Mouse (Mus musculus): ENCODE results near the gene Higd2a.

DNA sequence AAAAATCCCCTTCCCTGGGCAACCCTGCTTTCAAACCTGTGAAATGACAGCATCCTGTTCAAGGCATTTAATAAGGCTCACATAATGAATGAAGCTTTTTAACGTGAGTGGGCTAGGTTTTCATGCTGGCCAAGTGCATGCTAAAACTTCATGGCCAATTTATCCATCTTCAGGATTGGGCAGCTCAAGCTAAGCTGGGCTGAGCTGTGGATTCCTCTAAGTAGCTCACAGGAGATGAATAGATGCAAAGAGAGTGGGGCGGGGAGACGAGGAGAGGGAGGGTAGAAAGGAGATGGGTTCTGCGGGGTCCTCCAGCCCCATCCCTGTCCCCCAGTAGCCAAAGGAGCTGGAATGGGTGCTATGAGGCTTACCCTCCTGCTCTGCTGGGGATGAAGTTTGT lies 14.2 kb downstream of the Higd2a start:
- TF ChIP-seq POLR2A (IDR thresholded peaks at IDR 0.05; ENCODE audit: borderline replicate concordance, low read depth, low read length) (no peak), CTCF (IDR thresholded peaks at IDR 0.05; ENCODE audit: low read depth, low read length) (no peak)
